Mouse (Mus musculus) urinary bladder, postnatal 25 days (tissue): Measurements from ENCODE around the gene Gm21725.
"Not testable (repeated sequence)": the region's sequence is repeated elsewhere in the genome, so short reads cannot be mapped to it uniquely, and the experiment has no call there.

Experiments used
- DNase-seq: peaks from one replicate; pipeline ENCODE4 v3.0.0; 2022; ENCODE audit warnings: low spot score

Gm21725 gene

GRCm38 (mm10) chrY:13348963-13349362, at the start of gene Gm21725:
Gene Gm21725 (minus strand): TSS chrY:13349063.
- not testable (repeated sequence) for DNase-seq
